Mouse (Mus musculus) G1E (cell line): ENCODE results near the gene Gm27021. TPM values are rescaled to one million over a fixed set of nuclear protein-coding genes. Genes with fewer than 3 reads are reported as not detected.

ENCODE experiments used
- ATAC-seq: 2 replicates; pipeline ENCODE4 v1.8.0; 2016; ENCODE audit warnings: mild to moderate bottlenecking; ENCODE audit not compliant: insufficient number of reproducible peaks, poor library complexity, low FRiP score, severe bottlenecking; ENCODE audit errors: extremely low read depth
- DNase-seq: peaks from one replicate; pipeline ENCODE4 v3.0.0; 2012; ENCODE audit warnings: low spot score
- H3K27me3 ChIP-seq: 2 replicates; pipeline ENCODE4 v1.6.1; 2012; ENCODE audit warnings: mild to moderate bottlenecking, low read length, inconsistent platforms; ENCODE audit not compliant: insufficient read depth
- H3K36me3 ChIP-seq: replicated peaks from 2 replicates; pipeline ENCODE3; 2012; ENCODE audit warnings: mild to moderate bottlenecking, inconsistent platforms
- H3K4me1 ChIP-seq: 2 replicates; pipeline ENCODE4 v1.6.1; 2012; ENCODE audit warnings: low read depth, low read length, inconsistent platforms, mixed read lengths; ENCODE audit not compliant: insufficient read depth
- H3K4me3 ChIP-seq: 2 replicates; pipeline ENCODE4 v1.5.1; 2012; ENCODE audit warnings: low read depth, mild to moderate bottlenecking, inconsistent platforms, low read length, moderate library complexity, mixed read lengths
- H3K9me3 ChIP-seq: replicated peaks from 2 replicates; pipeline ENCODE4 v1.6.1; 2012; ENCODE audit warnings: inconsistent platforms
- CTCF ChIP-seq: IDR thresholded peaks from 2 replicates; pipeline ENCODE4 v1.5.1; 2012; ENCODE audit warnings: low read depth, low read length, inconsistent platforms, mixed read lengths
- GATA1 ChIP-seq: IDR thresholded peaks from 2 replicates; pipeline ENCODE4 v1.6.1; 2012; ENCODE audit warnings: borderline replicate concordance, low read length, inconsistent platforms, mixed read lengths
- GATA2 ChIP-seq: IDR thresholded peaks from 2 replicates; pipeline ENCODE4 v1.6.1; 2012; ENCODE audit warnings: low read depth, low read length, inconsistent platforms, borderline replicate concordance
- POLR2AphosphoS5 ChIP-seq: IDR thresholded peaks from 2 replicates; pipeline ENCODE4 v1.6.1; 2012; ENCODE audit warnings: low read depth, low read length, inconsistent platforms; ENCODE audit not compliant: insufficient replicate concordance
- TAL1 ChIP-seq: conservative IDR thresholded peaks from 2 replicates; pipeline ENCODE4 v1.6.1; 2012; ENCODE audit warnings: low read depth, low read length, inconsistent platforms, mixed read lengths
- polyA plus RNA-seq: library from polyadenylated mRNA; stranded (reverse); fragments of >175 nt; gene quantifications from 2 replicates; pipeline ENCODE4 v1.2.3, GENCODE M21; 2012
- total RNA-seq, 2 experiments: library from RNA; stranded (forward) in 1 of 2; stranded (reverse) in 1 of 2; fragments of 200-1000 nt in 1 of 2; fragments of >200 nt in 1 of 2; fragmentation: Nextera tagmentation in 1 of 2; gene quantifications; 2 replicates each; pipeline ENCODE4 v1.2.3; 2014 to 2017

Gene Gm27021
- total and polyA plus RNA-seq, 3 experiments: 0.77 TPM; not detected in 2

GRCm38 (mm10) chr8:120575801-120576200, 92.1 kb downstream of the Gm27021 start:
- TF ChIP-seq GATA2 (no peak), GATA1 (no peak)
- ATAC-seq: no peak

GRCm38 (mm10) chr8:120574941-120575340, 92.9 kb downstream of the Gm27021 start:
- Histone ChIP-seq H3K4me3 (no peak overlapping the region), H3K4me1 (peaks cover 5% of the 10 kb centered on the region; the same call in 1 of the 2 replicates), H3K36me3 (peaks cover 99% of the 10 kb centered on the region), H3K9me3 (no peaks in the 10 kb centered on the region), H3K27me3 (no peaks in the 10 kb centered on the region)
- TF ChIP-seq GATA2 (no peak), POLR2AphosphoS5 (no peak), CTCF (no peak), TAL1 (no peak), GATA1 (no peak)
- ATAC-seq: no peak
- no peak for DNase-seq

More at GRCm38 (mm10) chr8:120575801-120576200, 92.1 kb downstream of the Gm27021 start:
- H3K27me3 ChIP-seq: no peaks in the 10 kb centered on the region
- peaks cover 99% of the 10 kb centered on the region for H3K36me3 ChIP-seq
- no peak for DNase-seq
- no peaks in the 10 kb centered on the region for H3K9me3 ChIP-seq
- peaks cover 9% of the 10 kb centered on the region; the same call in 1 of the 2 replicates for H3K4me1 ChIP-seq
- no peak overlapping the region for H3K4me3 ChIP-seq

- peaks cover 100% of the 10 kb centered on the region for H3K36me3 ChIP-seq
- peaks cover 3% of the 10 kb centered on the region for H3K9me3 ChIP-seq
- TF ChIP-seq CTCF: no peak
- no peak for TF ChIP-seq GATA2
- no peak for TF ChIP-seq POLR2AphosphoS5
- TF ChIP-seq TAL1: no peak
- TF ChIP-seq GATA1: no peak
- H3K27me3 ChIP-seq: no peaks in the 10 kb centered on the region
- ATAC-seq (no peak), DNase-seq (no peak)
- H3K4me1 ChIP-seq: peaks cover 7% of the 10 kb centered on the region; the same call in 1 of the 2 replicates
- no peak overlapping the region for H3K4me3 ChIP-seq
These were observed 94.0 kb downstream of the Gm27021 start for GRCm38 (mm10) chr8:120573866-120574265.

GRCm38 (mm10) chr8:120572534-120572933, 95.3 kb downstream of the Gm27021 start:
- Histone ChIP-seq H3K4me3 (no peak overlapping the region), H3K4me1 (peaks cover 7% of the 10 kb centered on the region; the same call in 1 of the 2 replicates), H3K36me3 (peaks cover 100% of the 10 kb centered on the region), H3K9me3 (peaks cover 11% of the 10 kb centered on the region), H3K27me3 (no peaks in the 10 kb centered on the region)
- no peak for DNase-seq
- no peak for ATAC-seq
- no peak for TF ChIP-seq CTCF
- TF ChIP-seq TAL1: no peak
- no peak for TF ChIP-seq GATA1
- TF ChIP-seq POLR2AphosphoS5: no peak
- TF ChIP-seq GATA2: no peak

GRCm38 (mm10) chr8:120571561-120571960, 96.3 kb downstream of the Gm27021 start:
- Histone ChIP-seq H3K27me3 (no peaks in the 10 kb centered on the region), H3K4me1 (peaks cover 7% of the 10 kb centered on the region; the same call in 1 of the 2 replicates), H3K9me3 (peaks cover 11% of the 10 kb centered on the region), H3K36me3 (peaks cover 100% of the 10 kb centered on the region), H3K4me3 (no peak overlapping the region)
- no peak for TF ChIP-seq TAL1
- no peak for TF ChIP-seq CTCF
- TF ChIP-seq GATA1: no peak
- no peak for TF ChIP-seq POLR2AphosphoS5
- TF ChIP-seq GATA2: no peak
- no peak for DNase-seq
- ATAC-seq: no peak

GRCm38 (mm10) chr8:120569939-120570715, 97.8 kb downstream of the Gm27021 start:
- peak; percentile 60 for DNase-seq
- no peak overlapping the region for H3K4me3 ChIP-seq
- no peak for TF ChIP-seq TAL1
- TF ChIP-seq CTCF: peak; percentile 98
- H3K9me3 ChIP-seq: peaks cover 11% of the 10 kb centered on the region
- peaks cover 10% of the 10 kb centered on the region; the same call in 1 of the 2 replicates for H3K4me1 ChIP-seq
- no peaks in the 10 kb centered on the region for H3K27me3 ChIP-seq
- ATAC-seq: no peak; the same call in 1 of the 2 replicates
- peaks cover 100% of the 10 kb centered on the region for H3K36me3 ChIP-seq

- Histone ChIP-seq H3K4me1 (peaks cover 15% of the 10 kb centered on the region), H3K36me3 (peaks cover 99% of the 10 kb centered on the region)
- no peak for DNase-seq
These were observed 98.8 kb downstream of the Gm27021 start for GRCm38 (mm10) chr8:120569123-120569522.

More at GRCm38 (mm10) chr8:120569123-120569522, 98.8 kb downstream of the Gm27021 start:
- TF ChIP-seq TAL1 (no peak), GATA1 (no peak), POLR2AphosphoS5 (no peak), GATA2 (no peak), CTCF (no peak)
- Histone ChIP-seq H3K4me3 (no peak overlapping the region), H3K27me3 (no peaks in the 10 kb centered on the region), H3K9me3 (peaks cover 11% of the 10 kb centered on the region)
- ATAC-seq: no peak
